Mouse (Mus musculus): ENCODE data around the gene Cdkn2a. TPM values are rescaled to one million over a fixed set of nuclear protein-coding genes. Genes with fewer than 3 reads are reported as not detected.

Gene Cdkn2a
- total RNA-seq, 2 experiments from 2014 or later, result not detected

DNA sequence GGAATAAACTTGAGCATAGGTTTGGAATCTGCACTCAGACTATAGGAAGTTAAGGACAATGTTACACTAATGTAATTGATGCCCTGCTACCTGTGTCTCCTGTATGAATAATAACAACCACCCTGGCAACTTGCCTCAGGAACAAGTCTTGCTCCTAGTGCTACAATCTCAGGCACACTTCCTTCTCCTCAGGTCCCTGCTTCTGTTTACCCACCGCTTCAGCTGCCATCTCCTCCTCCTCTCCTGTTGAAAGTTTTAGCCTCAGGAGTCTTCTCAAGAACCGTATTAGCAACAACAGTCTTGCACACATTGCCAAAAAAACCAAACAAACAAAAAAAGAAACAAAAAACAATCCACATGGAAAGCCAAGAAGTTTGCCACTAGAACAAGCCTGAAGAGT, 14.8 kb downstream of the Cdkn2a start:
- no peak for ATAC-seq (replicated peaks; ENCODE audit: poor library complexity, severe bottlenecking)

DNA sequence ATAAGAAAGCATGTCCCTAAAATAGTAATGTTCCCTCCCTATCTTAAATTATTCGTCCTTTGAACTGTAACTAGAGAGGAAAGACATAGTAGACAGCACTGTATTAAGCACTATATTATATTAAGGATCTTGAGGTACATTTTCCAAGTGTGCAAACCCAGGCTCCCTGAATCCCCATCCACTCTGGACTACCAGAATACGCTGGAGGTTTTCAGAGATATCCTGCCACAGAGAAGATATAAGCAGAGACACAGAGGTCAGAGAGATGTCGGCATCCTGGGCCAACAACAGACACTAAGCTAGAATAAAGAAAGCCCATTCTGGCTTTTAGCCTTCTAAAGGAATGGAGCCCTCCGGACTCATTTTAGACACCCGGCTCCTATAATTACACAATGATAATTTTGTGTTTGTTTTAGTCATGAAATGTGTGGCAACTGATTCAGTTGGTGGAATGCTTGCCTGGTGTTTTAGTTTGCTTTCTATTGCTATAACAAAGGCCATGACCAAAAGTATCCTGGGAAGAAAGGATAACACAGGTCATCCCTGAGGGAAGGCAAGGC, 17.0 kb downstream of the Cdkn2a start:
- no peak for ATAC-seq (replicated peaks; ENCODE audit: poor library complexity, severe bottlenecking)

DNA sequence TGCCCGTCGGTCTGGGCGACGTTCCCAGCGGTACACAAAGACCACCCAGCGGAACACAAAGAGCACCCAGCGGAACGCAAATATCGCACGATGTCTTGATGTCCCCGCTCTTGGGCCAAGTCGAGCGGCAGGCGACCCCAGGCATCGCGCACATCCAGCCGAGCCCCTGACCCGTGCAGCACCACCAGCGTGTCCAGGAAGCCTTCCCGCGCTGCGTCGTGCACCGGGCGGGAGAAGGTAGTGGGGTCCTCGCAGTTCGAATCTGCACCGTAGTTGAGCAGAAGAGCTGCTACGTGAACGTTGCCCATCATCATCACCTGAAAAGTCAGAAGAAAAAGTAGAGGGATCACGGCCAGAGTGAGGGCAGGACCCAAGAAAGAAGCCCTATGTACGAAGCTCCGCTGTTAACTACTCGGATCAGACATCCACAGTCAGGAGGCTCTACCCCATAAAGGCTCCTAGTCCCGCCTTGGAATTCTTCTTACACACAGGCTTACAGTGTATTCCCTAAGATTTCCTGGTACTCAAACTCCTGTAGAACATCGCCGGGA, 17.7 kb downstream of the Cdkn2a start:
- ATAC-seq (replicated peaks; ENCODE audit: poor library complexity, severe bottlenecking), result no peak

DNA sequence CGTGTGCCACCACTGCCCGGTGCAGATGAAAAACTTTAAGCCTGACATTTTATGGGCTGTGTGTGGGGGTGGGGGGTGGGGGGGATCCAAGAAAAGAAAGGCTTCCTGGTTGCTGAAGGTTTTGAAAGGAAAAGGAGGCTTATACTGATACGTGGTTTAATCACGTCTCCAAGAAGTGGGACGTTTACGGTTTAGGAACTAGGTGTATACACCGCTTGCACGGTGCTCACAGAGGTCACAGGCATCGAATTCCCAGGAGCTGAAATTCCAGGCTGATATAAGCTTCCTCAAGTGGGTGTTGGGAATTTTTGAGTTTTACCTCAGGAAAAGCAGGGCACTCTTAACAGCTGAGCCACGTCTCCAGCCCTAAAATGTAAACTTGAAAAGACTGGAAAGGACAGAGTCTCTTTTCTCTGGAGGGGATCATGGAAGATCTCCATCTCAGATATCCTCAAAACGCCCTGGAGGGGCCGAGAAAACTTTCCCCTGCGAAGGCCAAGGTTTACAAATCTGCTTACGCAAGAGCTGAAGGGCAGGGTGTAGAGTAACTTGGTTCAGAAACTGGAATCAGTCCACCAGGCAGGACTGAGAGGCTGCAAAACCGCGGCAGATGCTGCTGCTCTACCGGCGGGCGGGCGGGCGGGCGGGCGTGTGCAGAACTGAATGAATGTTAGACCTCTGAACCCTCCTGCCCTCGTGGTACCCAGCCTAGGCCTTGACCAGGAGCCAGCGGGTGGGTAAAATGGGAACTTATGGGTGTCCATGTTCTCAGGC, 18.5 kb downstream of the Cdkn2a start:
- peak; percentile 50 for ATAC-seq (replicated peaks; ENCODE audit: poor library complexity, severe bottlenecking)

DNA sequence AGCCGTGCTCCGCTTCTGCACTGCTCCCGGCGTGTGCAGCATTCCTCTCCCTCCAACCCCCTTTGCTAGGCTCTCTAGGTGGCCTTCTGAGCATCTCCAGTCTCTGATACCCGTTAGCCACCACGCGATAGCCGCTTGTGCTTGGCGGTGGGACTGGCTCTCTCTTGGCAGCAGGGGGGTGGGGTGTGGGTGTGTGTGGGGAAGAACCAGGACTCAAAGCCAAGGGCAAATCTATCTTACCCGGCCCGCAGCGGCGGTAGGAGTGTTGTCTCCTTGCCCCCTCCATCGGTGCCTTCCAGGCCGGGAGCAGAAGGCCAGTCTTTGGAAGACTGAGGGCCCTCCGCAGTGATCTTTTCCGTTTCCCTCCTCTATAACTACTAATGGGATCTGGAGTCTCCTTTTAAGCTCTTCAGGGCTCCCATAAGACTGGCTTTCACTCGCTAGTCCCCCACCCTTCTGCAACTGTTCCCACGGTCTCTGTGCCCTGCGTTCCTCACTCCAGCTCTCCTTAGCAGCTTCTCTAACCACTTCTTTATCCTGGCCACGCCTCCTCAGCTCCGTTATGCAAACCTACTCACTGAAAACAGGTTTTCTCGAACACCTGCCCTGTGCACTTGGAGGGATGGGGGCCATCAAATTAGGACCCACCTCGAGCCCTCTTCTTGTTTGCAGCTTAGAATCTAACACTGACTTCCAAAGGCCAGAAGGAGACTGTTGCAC, 19.5 kb downstream of the Cdkn2a start:
- ATAC-seq (replicated peaks; ENCODE audit: poor library complexity, severe bottlenecking), result 0 out of 2 replicates have a peak, but pooled peaks have one; percentile 23

DNA sequence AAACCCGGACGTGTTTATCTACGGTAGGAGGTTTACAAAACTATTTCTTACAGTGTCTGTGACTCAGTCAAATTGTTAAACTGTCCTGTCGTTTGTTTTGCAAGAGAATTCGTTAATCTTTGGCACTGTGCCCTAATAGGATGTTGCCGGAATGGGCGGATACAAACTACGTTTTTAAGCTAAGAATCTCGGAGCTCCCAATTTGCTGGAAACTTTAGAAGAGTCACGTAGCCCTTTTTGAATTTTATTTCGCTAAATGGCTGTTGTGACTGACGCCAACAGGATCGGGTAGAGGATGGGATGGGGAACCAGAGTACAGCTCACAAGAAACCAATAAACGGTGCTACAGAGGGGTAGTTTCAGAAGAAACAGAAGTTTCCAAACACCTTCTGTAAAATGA, 20.4 kb downstream of the Cdkn2a start:
- ATAC-seq (replicated peaks; ENCODE audit: poor library complexity, severe bottlenecking), result no peak

DNA sequence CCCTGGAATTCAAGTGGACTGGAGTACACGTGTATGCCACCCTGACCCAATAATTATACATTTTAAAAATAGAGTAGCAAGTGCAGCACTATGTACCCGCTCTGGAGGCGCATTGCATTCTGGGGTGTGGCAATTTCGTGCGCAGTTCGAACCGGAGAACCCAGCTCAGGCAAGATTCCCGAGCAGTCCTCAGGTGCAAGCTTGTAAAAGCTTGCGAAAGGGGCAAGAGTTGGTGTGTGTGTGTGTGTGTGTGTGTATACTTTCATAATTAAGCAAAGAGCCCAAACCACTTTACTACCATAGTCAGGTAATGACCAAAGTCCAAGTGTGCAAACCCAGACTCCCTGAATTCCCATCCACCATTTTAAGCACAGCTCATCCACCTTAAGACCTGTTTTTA, 20.9 kb downstream of the Cdkn2a start:
- ATAC-seq (replicated peaks; ENCODE audit: poor library complexity, severe bottlenecking), result no peak

DNA sequence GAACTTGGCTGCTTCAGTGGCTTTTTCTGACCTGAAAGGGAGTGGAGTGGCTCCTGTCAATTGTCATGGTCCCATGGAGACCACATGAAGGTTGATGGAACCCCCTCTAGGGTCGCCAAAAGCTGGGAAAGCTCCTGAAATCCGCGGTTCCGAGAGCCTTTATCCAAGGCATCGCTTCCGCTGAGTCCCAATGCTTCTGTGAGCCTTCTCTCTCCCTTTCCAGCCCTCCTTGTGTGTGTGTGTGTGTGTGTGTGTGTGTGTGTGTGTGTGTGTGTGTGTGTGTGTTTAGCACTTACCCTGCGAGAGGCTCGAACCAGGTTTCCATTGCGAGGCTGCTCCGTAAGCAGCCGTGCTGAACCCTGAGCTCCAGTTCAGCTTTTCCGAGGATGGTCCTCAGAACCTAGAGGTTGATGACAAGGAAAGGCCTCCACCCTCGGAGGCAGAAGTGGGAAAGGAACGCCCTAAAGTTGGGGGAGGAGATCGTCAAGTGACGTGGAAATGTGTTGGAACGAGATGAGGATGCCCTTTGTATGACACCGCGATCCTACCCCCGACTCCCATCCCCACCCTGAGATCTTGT, 21.4 kb downstream of the Cdkn2a start:
- no peak for ATAC-seq (replicated peaks; ENCODE audit: poor library complexity, severe bottlenecking)

DNA sequence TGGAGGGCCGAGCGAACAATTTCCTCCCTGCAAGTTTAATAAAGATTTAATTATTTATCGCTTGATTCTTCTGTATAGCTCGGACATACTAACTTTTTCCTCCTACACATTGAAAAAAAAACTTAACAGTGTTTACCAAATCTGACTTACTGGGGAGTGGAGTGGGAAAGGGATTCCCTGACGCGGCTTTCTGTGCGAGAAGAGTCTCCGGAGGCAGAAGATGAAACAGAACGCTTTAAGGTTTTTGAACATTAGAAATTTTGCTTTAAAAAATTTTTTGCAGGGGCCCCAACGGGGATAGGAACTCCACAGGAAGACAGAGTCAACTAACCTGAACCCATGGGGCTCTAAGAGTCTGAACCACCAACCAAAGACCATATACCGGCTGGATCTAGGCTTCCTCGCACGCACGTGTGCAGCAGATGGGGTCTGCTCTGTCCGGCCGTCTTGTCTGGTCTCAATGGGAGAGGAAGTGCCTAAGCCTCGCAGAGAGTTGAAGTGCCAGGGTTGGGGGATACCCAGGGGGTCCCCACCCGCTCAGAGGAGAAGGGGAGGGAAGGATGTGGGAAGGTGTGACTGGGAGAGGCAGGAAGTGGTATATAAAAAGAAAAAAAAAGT, 22.2 kb downstream of the Cdkn2a start:
- ATAC-seq (replicated peaks; ENCODE audit: poor library complexity, severe bottlenecking), result 0 out of 2 replicates have a peak, but pooled peaks have one; percentile 28

DNA sequence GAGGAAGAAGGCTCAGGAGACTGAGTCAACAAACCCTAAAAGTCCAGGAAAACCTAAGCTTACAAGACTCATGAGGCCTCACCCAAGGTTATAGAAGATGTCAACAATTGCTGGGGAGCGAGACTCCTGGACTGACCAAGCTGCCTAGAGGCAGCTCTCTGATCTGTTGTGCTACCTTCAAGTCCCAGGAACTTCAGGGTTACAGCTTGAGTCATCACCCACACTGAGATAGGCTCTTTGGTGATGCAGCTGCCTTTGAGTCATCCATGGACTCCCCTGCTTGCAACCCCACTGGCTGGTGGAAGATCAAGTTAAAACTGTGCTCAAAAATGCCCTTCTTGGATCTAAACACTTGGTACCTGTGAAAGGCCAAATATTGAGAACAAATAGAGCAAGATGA, 36.7 kb downstream of the Cdkn2a start:
- no peak for ATAC-seq (replicated peaks; ENCODE audit: poor library complexity, severe bottlenecking)

DNA sequence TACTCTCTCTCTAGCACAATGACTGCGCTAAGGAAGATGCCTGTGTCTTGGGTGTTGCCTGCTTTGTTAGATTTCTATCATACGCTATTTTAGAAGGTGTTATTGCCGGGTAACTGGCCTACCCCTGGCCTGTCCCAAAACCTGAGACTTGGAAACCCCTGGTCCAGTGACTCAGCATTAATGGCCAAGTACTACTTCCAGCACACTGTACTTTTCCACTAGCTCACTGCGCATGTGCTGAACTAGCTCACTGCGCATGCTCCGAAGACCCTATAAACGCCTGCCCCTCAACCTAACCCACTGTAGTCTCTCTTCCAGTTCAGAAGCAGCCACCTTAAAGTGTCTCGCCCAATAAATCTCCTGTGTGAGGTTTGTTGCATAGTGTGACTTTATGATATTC, 60.0 kb downstream of the Cdkn2a start:
- no peak for ATAC-seq (replicated peaks; ENCODE audit: poor library complexity, severe bottlenecking)

Other genes with a start within 250 kb of the Cdkn2a start
- gene Mtap, start 157.5 kb downstream of the Cdkn2a start, total RNA-seq (2014; fragmentation: Nextera tagmentation), result 30.9 and 45.8 TPM in 2 replicates
- 27.0 and 31.7 TPM in 2 replicates for gene Mtap, start 157.5 kb downstream of the Cdkn2a start, total RNA-seq (2017)
- not detected in 2 replicates for gene Cdkn2b, start 16.4 kb upstream of the Cdkn2a start, total RNA-seq (2014; fragmentation: Nextera tagmentation)
- gene Cdkn2b, start 16.4 kb upstream of the Cdkn2a start, total RNA-seq (2017), result not detected in 2 replicates